Comparison of ENCODE assay signal across 16 mouse cellular contexts in genomic region chr3:98246985-98247751, GRCm38 (mm10). TPM values are rescaled to one million over a fixed set of nuclear protein-coding genes. Genes with fewer than 3 reads are reported as not detected.
A peak's percentile ranks its signal among the peaks of the same experiment; 100 is the strongest.
DNase-seq lines count a peak whose midpoint lies in the region; ATAC-seq lines count a peak whose summit lies in the region.
"Had no signal": no experiment of that assay in that cellular context is flagged by ENCODE, and none has a peak within 500 bp of the region (broad histone marks: within the 10 kb centered on the region; RNA-seq: fewer than 3 reads in every experiment).

No protein-coding gene starts in this region.

- no peak overlapping the region for H3K4me2 ChIP-seq in lung, embryonic 16.5 days (ENCODE audit: low read depth, low read length)
- H3K4me2 ChIP-seq: embryonic facial prominence, embryonic 12.5 days had no signal

- no peak overlapping the region for H3K9ac ChIP-seq in lung, embryonic 16.5 days (ENCODE audit: low read length)
- H3K9ac ChIP-seq: embryonic facial prominence, embryonic 12.5 days had no signal

- no peak overlapping the region for H3K27ac ChIP-seq in lung, embryonic 16.5 days (ENCODE audit: low read length)
- H3K27ac ChIP-seq: embryonic facial prominence, embryonic 12.5 days; macrophage had no signal

- no peaks in the 10 kb centered on the region for H3K36me3 ChIP-seq in lung, embryonic 16.5 days (ENCODE audit: control insufficient read depth, insufficient read depth, low read length)
- H3K36me3 ChIP-seq: embryonic facial prominence, embryonic 12.5 days had no signal

- peak; percentile 47; the same call in 1 of the 2 replicates for ATAC-seq in lung, embryonic 16.5 days (ENCODE audit: low read depth)
- ATAC-seq: forebrain, embryonic 16.5 days; intestine, postnatal 0 days had no signal

- H3K4me1 ChIP-seq in lung, embryonic 16.5 days (replicated peaks; ENCODE audit: control insufficient read depth, insufficient read depth, low read length): no peaks in the 10 kb centered on the region

- no peak for DNase-seq in lung, postnatal 25 days (ENCODE audit: low spot score)
- DNase-seq in embryo, embryonic 9.5 days (ENCODE audit: extremely low spot score): peak; percentile 40
- DNase-seq in lung, postnatal 10 days: peak; percentile 25
- peak; percentile 44 for DNase-seq in yolk sac, embryonic 10.5 days (ENCODE audit: low spot score)
- DNase-seq in urinary bladder, postnatal 25 days (ENCODE audit: low spot score): no peak
- DNase-seq in frontal cortex, adult 2 months (ENCODE audit: extremely low spot score in 1 of 2, low spot score in 1 of 2): no peak
- DNase-seq: adrenal gland, postnatal 36 days; cerebellum, adult 11 months; gastrocnemius, postnatal 36 days; thymus, postnatal 14 days had no signal

- no peaks in the 10 kb centered on the region for H3K27me3 ChIP-seq in lung, embryonic 16.5 days (ENCODE audit: control insufficient read depth, insufficient read depth, low read depth, low read length)
- H3K27me3 ChIP-seq: embryonic facial prominence, embryonic 12.5 days had no signal

- WGBS in lung, embryonic 16.5 days: 30% methylated on average over 7 of the region's 7 CpGs

- no peak overlapping the region for H3K4me3 ChIP-seq in lung, embryonic 16.5 days (ENCODE audit: low read length)
- H3K4me3 ChIP-seq: embryonic facial prominence, embryonic 12.5 days had no signal

- no peaks in the 10 kb centered on the region for H3K9me3 ChIP-seq in lung, embryonic 16.5 days (ENCODE audit: control insufficient read depth, low read length)
- H3K9me3 ChIP-seq: embryonic facial prominence, embryonic 12.5 days had no signal

RNA-seq across cellular contexts. Expression of gene Reg4, which starts 25.2 kb away (rescaled TPM):
- not detected in 2 replicates for polyA plus RNA-seq in lung, embryonic 16.5 days (2015; fragmentation: Nextera tagmentation; extraction: Ambion mirVana)
- polyA plus RNA-seq in frontal cortex, adult 2 months (2012; rRNA removed): 0.13 TPM in 1 of 2 replicates, not detected in the other
- polyA plus RNA-seq: embryonic facial prominence, embryonic 12.5 days; forebrain, embryonic 16.5 days; heart, embryonic 16.5 days; macrophage had no signal

RNA-seq across cellular contexts. Expression of gene Hmgcs2, which starts 33.1 kb away (rescaled TPM):
- 5.7 and 9.4 TPM in 2 replicates for polyA plus RNA-seq in lung, embryonic 16.5 days (2015; fragmentation: Nextera tagmentation; extraction: Ambion mirVana)
- 14.1 and 14.9 TPM in 2 replicates for polyA plus RNA-seq in frontal cortex, adult 2 months (2012; rRNA removed)
- polyA plus RNA-seq: macrophage had no signal

Comparison
In these comparisons a context has a peak if more than half of its experiments do, and no peak if none do; other contexts are left out.
1. DNase-seq: peak in embryo, embryonic 9.5 days (single experiment), lung, postnatal 10 days (single experiment) and yolk sac, embryonic 10.5 days (single experiment); none in lung, postnatal 25 days (single experiment), urinary bladder, postnatal 25 days (single experiment) and frontal cortex, adult 2 months (0 of 2).